Mouse (Mus musculus) frontal cortex, adult 2 months (tissue): ENCODE data around the gene Wdr81. TPM values are rescaled to one million over a fixed set of nuclear protein-coding genes. Genes with fewer than 3 reads are reported as not detected.
A peak's percentile ranks its signal among the peaks of the same experiment; 100 is the strongest.

ENCODE experiments used
- DNase-seq, 2 experiments: peaks; one replicate each; pipeline ENCODE4 v3.0.0; 2022; ENCODE audit warnings: low spot score in 1 of 2; ENCODE audit errors: extremely low spot score in 1 of 2
- polyA plus RNA-seq: library from polyadenylated mRNA; depleted of rRNA; stranded (reverse); fragments of >200 nt; gene quantifications from 2 replicates; pipeline ENCODE4 v1.2.3, GENCODE M21; 2012; rRNA removed

The Wdr81 gene
- polyA plus RNA-seq, 1 experiment: 14.4 TPM

- no peak for DNase-seq
These were observed 51.0 kb downstream of the Wdr81 start for GRCm38 (mm10) chr11:75403301-75404052.

- DNase-seq: peak; percentile 39 to 77
These were observed 52.2 kb downstream of the Wdr81 start for GRCm38 (mm10) chr11:75402271-75402690.

GRCm38 (mm10) chr11:75400099-75400498 is 54.4 kb downstream of the Wdr81 start:
- DNase-seq: peak in 1 of 2 experiments; percentile 14

DNA sequence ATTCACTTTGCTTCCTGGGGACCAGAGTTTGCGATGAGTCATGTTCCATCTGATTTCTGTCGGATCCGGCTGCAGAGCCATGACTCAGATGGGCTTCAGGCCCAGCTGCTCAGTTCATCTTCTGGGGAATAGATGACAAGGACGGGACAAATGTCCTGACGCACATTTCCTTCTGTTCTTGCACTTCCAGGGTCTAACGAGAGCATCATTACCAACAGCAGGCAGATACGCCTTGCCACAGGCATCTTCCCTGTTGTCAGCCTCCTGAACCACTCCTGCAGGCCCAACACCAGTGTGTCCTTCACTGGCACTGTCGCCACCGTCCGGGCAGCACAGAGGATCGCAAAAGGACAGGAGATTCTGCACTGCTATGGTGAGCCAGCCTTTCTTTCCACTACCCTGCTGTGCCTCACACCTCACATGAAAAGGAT is 55.1 kb downstream of the Wdr81 start:
- DNase-seq: peak; percentile 31 to 75

DNA sequence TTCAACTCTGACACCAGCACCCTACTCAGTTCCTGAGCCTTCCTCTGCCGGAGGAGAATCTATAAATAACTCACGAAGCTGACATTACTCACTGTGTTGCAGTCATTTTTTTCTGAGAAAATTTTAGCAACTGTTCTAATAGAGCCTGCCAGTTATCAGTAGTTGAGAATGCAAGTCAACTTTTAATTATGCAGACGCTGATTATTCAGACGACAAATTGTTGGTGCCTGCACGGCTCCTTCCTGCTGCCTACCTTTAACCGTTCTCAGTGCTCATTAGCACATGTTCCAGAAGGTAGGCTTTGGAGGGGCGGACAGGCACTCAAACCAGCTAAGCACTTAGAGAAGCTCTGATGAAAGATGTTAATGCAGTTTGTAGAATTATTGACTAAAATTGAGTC is 57.1 kb downstream of the Wdr81 start:
- peak in 1 of 2 experiments; percentile 38 for DNase-seq

DNA sequence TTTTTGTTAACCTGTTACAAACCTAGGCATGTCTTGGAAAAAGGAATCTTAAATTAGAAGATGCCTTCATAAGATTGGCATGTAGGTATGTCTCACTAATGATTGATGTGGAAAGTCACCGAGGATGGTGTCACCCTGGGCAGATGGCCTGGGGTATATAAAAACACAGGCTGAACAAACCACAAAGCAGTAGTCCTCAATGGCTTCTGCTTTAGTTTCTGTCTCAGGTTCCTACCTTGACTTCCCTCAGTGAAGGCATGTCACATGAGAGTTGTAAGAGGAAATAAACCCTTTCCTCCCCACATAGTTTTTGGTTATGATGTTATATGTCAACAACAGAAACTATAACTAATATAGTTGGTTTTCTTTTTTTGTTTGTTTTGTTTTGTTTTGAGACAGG is 58.9 kb downstream of the Wdr81 start:
- DNase-seq: no peak

Other genes with a start within 250 kb of the Wdr81 start
- gene Rpa1, start 106.4 kb downstream of the Wdr81 start, polyA plus RNA-seq: 29.4 and 30.7 TPM in 2 replicates
- gene Smyd4, start 106.3 kb downstream of the Wdr81 start, polyA plus RNA-seq: 7.1 and 9.9 TPM in 2 replicates
- 33.0 and 33.1 TPM in 2 replicates for gene Serpinf1, start 32.0 kb downstream of the Wdr81 start, polyA plus RNA-seq
- 0.10 and 0.11 TPM in 2 replicates for gene Serpinf2, start 15.1 kb downstream of the Wdr81 start, polyA plus RNA-seq
- 0.84 and 1.3 TPM in 2 replicates for gene Tlcd2, start 7.0 kb upstream of the Wdr81 start, polyA plus RNA-seq
- gene Prpf8, start 32.1 kb upstream of the Wdr81 start, polyA plus RNA-seq: 86.2 and 95.8 TPM in 2 replicates
- gene Rilp, start 55.4 kb upstream of the Wdr81 start, polyA plus RNA-seq: 2.0 and 2.9 TPM in 2 replicates
- gene Scarf1, start 58.8 kb upstream of the Wdr81 start, polyA plus RNA-seq: 3.3 and 4.1 TPM in 2 replicates
- gene Slc43a2, start 77.0 kb upstream of the Wdr81 start, polyA plus RNA-seq: 26.7 and 26.9 TPM in 2 replicates
- 221 and 251 TPM in 2 replicates for gene Pitpna, start 133.4 kb upstream of the Wdr81 start, polyA plus RNA-seq
- gene Inpp5k, start 176.3 kb upstream of the Wdr81 start, polyA plus RNA-seq: 57.2 and 66.7 TPM in 2 replicates
- 15.8 and 19.3 TPM in 2 replicates for gene Myo1c, start 195.8 kb upstream of the Wdr81 start, polyA plus RNA-seq
- 83.6 and 84.2 TPM in 2 replicates for gene Crk, start 224.5 kb upstream of the Wdr81 start, polyA plus RNA-seq